Mouse (Mus musculus): ENCODE measurements around the gene Dusp10. TPM values are rescaled to one million over a fixed set of nuclear protein-coding genes. Genes with fewer than 3 reads are reported as not detected.

Dusp10 gene
- polyA plus RNA-seq (2012) = 5.3 and 7.8 TPM in 2 replicates

GRCm38 (mm10) chr1:184013106-184013505 lies at the start of gene Dusp10:
Gene Dusp10, plus strand, starts transcription at chr1:184013302.

GRCm38 (mm10) chr1:184034011-184034557 lies 21.0 kb downstream of the Dusp10 start, which contains the start of gene 1700056E22Rik:
Gene 1700056E22Rik, minus strand, starts transcription at chr1:184034301.

Other genes with a start within 250 kb of the Dusp10 start
- 9.7 and 10.4 TPM in 2 replicates for gene 1700056E22Rik, start 21.0 kb downstream of the Dusp10 start, polyA plus RNA-seq (2012)